Mouse (Mus musculus): Measurements from ENCODE around the gene Srsf10. TPM values are rescaled to one million over a fixed set of nuclear protein-coding genes. Genes with fewer than 3 reads are reported as not detected.

The Srsf10 gene
- total RNA-seq (2021): 10 to 100 TPM; 30.9 to 33.0 TPM
- long read RNA-seq, experiment 1, transcript Srsf10-204 (6 exons, 3,058 nt): major isoform, 8 of 25 reads
- long read RNA-seq, experiment 1, partial matches to known transcripts: 1 of 25 reads
- long read RNA-seq, experiment 1, other reads (novel, unspliced or antisense): 7 of 25 reads
- long read RNA-seq, experiment 2, partial matches to known transcripts: 0 of 12 reads
- long read RNA-seq, experiment 2, other reads (novel, unspliced or antisense): 3 of 12 reads

DNA sequence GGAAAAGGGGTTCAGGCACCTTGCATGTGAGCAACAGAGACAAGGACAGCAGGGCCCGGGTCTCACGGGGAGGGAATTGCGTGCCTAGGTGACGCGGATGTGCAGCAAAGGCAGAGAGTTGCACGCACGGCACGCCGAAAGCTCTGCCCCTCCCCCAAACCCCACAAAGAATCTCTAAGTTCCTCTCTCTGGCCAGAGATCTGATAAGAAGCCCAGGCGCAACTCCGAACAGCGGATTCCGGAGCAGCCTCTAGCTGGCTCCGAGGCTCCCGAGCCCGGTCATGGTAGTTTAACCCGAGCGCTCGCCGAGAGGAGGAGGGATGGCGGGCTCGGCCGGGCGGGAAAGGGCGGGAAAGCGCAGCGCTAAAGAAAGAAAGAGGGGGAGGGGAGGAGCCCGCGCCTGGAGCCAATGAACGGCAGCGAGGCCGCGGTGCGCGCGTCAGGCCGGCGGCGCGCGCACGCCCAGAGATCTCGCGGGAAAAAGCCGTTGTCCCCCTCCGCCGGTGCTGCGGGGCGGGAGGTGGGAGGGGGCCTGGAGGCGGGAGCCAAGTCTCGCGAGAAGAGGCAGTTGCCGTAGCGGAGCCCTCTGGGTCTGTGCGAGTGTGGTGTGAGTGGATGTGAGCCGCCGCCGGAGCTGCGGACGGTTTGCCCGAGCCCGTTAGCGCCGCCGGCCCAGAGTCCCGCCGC is at the start of gene Srsf10:
Gene Srsf10, plus strand, starts transcription at position 212 of the 687 bp plus-strand sequence.
- intact Hi-C loops (cut with DNase I; ENCODE audit: low total_unique reads): no loop called here
- DNase-seq: peak; percentile 97

DNA sequence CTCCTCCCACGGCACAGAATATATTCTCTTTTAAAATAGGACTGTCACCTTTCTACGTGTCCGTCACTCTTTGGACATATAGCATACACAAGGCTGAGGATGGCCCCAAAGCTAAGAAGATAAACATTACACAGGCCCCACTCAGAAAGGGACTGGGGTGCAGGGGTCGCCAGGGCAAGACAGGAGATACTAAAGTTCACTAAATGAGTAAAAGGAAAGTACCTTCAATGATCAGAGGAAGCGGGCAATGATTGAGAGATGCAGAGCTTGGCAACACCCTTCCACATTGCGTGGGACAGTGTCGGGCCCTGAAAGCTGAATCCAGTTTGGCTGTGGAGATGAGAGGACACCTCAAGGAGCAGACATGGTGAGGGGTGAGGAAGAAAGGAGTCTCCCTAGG is 40.7 kb upstream of the Srsf10 start:
- DNase-seq: no peak
- intact Hi-C loops (cut with DNase I; ENCODE audit: low total_unique reads): loop anchor here (5.0 kb wide), 1 partner anchor 67 kb away; no protein-coding TSS in a partner anchor

DNA sequence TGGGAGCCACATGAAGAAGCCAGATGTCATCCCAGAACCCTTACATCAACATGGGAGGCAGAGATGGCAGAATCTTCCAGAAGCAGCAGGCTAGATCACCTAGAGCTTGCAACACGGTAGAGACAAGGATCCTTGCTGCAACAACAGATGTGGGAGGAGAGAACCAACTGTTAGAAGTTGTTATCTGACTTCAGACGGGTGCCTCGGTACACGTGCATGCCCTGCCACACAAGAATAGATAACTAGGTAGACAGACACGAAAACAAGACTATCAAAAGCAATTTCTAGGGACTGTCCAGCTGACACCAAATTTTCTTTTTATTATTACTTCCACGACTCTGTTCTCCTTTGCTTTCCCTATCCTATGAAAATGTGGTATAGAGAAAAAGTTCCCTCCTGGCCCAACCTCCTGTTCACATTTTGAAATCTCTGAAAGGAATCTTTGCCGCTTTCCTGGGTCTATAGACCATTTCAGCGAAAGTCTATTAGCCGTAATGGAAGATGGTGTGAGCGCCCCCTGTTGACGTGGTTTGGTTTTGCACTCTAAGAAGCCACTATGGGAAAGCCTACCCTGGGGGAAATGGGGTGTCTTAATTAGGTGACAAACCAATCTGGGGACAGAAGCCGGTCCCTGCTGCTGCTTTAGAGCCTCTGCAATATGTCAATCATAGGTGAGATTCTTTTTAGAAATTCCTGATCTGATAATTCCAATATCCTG is 38.5 kb upstream of the Srsf10 start:
- intact Hi-C loops (cut with DNase I; ENCODE audit: low total_unique reads): loop anchor here (5.0 kb wide), 1 partner anchor 65 kb away; no protein-coding TSS in a partner anchor
- no peak for DNase-seq

DNA sequence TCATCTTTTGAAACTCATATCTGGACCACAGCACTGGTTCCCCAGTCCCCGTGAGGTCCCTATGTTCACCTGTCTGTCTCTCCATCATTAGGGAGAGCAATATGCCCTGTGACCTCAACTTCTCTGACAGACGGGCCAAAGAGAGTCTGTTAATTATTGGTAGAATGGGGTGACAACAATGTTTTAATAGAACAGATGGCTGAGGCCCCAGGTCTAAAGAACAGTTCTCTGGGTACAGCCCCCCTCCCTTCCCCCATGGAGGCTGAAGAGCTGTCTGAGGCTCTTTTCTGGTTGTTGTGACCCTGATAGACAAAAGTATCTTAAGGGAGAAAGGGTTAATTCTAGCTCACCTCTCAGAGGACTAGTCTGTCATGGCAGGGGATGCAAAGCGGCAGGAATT is 37.2 kb upstream of the Srsf10 start:
- DNase-seq: no peak
- intact Hi-C loops (cut with DNase I; ENCODE audit: low total_unique reads): loop anchor here (5.0 kb wide), 1 partner anchor 64 kb away; no protein-coding TSS in a partner anchor

DNA sequence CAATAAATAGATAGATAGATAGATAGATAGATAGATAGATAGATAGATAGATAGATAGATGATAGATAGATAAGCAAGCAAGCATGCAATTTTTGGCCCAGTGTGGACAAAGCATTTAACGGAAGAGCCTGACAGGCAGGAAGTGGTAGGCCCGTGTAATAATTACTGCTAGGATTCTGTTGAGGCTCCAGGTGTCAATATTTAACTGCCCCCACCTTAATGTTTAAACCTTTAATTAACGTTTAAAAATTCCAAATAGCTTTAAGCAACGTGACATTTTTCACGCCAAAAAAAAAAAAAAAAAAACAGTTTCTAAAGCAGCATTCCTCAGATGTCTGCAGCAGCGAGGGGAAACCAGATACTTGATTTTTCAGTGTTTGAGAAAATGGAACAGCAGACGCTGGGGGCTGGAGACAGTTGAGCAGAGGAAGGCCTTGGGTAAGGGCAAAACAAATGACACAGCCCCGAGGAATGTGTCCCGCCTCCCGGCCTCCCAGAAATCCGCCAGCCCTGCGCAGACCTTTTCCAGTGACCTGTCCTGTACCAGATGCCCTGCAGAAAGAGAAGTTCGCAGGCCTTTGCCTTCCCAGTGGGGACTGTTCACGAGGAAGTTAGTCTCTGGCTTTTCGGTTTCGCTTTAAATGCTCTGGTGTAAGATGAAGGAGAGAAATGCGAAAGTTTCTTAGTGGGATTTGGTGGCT is 35.6 kb upstream of the Srsf10 start:
- intact Hi-C loops (cut with DNase I; ENCODE audit: low total_unique reads): loop anchor here (5.0 kb wide), 1 partner anchor 62 kb away; no protein-coding TSS in a partner anchor
- DNase-seq: peak; percentile 59

DNA sequence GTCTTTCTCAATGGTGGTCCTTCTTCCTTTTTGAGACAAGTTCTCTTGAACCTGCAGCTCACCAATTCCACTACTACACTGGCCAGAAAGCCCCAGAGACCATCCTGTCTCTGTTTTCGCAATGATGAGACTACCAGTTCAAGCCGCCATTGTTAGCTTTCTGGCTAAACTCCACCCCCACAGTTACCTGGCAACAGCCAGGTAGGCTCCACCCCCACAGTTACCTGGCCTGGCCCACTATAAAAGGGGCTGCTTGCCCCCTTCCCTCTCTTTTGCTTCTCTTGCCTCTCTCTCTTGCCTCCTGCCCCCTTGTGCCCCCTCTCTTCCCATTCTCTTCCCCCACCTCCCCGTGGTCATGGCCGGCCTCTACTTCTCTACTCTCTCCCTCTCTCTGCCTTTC is 33.8 kb upstream of the Srsf10 start:
- DNase-seq: no peak
- intact Hi-C loops (cut with DNase I; ENCODE audit: low total_unique reads): no loop called here

DNA sequence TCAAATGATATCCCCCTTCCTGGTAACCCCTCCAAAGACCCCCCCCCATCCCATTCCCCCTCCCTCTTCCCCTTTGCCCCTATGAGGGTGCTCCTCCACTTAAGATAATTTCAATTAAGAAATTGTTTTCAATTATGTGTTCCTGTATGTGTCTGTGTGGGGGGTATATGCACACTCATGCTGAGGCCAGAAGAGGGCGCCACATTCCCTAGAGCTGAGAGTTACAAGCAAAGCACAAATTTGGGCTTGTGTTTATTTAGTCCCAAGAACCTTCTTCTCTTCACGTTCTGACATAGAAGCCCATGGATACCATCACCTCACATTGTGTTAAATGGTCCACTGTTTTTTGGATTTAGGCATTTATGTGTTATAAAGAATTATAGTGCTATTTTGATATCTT is 32.2 kb upstream of the Srsf10 start:
- no peak for DNase-seq
- intact Hi-C loops (cut with DNase I; ENCODE audit: low total_unique reads): no loop called here

DNA sequence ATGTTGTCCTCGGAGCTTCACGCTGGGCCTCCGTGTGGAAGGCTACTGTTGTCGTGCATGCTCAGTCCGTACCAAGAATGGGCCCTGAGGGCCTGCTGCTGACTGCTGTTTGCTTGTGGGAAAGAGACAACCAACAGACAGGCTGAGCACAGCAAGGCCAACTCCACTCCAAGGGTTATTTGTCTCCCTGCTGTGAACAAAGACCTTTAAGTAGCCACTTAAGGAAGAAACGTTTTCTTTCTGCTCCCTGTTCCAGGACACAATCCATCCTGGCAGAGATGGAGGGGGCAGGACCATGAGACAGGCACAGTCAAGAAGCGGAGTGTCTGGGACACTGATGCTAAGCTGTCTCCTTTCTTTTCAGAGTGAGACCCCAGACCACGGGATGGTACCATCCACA is 31.3 kb upstream of the Srsf10 start:
- no peak for DNase-seq
- intact Hi-C loops (cut with DNase I; ENCODE audit: low total_unique reads): no loop called here

DNA sequence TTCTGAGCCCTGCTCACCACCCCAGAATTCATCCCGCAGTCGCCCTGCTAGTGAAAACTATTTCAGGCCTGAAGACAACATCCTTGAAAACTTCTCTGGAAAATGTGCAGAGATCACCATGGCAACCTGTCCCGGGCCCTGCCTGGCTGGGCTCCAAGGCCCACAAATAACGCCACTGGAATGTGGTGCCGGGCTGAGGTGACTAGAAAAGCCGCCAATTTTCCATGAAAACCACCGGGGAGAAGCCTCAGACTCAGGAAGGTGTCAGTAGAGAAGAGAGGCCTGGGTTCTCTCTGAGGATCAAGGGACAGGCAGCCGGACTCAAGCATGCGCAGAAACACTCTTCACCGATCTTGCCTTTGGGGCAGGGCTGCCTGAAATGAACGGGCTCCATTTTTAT is 27.1 kb upstream of the Srsf10 start:
- intact Hi-C loops (cut with DNase I; ENCODE audit: low total_unique reads): no loop called here

DNA sequence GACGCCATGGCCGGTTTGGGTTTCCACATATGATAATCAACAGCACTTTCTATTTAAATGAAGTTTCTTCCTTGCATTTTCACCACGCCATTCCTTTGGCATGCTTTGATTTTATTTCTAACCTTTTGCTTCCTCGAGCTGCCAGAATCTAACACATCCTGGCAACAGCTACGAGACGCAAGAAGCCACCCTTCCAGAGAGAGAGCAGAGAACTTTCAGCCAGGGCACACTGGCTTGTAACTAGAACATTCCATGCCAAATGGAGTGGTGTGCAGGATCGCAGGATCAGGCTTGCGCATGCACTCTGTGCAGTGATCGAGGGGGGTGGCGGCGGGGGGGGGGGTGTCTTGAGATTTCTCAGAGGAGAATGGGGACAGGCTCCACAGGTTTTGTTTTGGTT is 23.5 kb upstream of the Srsf10 start:
- DNase-seq: peak; percentile 36
- intact Hi-C loops (cut with DNase I; ENCODE audit: low total_unique reads): no loop called here

More for the DNA sequence above, 27.1 kb upstream of the Srsf10 start:
- DNase-seq: peak; percentile 70

DNA sequence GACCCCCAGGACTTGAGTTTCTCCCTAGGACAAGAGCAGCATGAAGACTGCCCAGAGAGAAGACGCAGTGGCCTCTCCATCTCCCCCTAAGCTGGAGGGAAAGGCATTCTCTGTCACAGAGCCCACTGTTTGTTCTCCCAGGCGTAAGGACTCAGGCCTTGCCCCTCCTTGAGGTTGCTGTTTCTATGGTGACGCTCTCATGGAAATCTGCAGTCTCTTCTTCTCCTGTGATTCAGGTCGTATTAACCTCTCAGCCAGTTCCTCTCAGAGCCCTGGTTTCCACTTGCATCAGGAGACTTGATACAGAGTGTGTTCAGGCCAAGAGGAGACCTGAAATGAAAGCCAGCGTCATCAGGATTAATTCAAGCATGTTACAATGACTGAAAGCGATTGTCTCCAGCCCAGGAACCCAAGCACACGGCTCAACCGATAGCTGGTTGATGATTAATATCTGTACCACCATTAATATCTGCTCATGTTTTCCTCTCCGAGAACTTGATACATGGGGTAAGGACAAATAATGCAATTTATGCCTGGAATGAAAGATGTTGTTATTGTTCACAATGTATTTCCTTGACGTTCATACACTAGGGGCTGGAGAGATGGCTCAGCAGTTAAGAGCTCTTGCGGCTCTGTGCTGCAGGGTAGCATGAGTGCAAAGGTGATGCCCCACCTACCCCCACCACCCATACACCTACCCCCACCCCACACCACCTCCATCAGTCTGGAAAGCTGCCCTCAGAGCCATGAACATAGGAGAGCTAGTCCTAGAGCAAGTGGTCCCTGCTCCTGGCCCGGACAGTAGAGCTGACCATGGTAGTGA is 22.0 kb upstream of the Srsf10 start:
- no peak for DNase-seq
- intact Hi-C loops (cut with DNase I; ENCODE audit: low total_unique reads): no loop called here

DNA sequence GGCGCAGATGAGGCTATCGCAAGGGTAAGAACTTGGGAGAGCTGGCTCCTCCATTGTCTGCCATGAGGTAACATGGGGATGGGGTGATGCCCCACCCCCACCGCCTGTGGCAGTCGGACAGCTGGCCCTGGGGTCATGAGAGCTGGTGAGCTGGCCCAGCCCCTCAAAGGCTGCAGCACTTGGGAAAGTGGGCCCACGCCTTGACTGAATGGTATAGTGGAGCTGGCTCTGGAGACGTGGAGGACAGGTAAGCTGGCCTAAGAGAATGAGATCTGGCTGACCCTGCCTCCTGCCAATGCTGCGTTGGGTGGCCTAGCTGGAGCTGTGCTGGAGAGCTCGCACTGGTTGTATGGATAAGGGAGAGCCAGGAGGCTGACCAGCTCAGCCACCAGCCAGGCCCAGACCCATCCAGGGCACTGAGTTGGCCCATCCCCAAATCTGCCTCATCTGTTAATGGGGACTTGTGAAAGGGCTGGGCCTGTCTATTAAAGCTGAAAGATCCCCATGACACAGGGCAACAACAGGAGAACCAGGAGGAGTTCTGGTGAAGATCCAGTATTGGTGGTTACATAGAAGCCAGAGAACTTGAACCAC is 21.3 kb upstream of the Srsf10 start:
- DNase-seq: no peak
- intact Hi-C loops (cut with DNase I; ENCODE audit: low total_unique reads): no loop called here

DNA sequence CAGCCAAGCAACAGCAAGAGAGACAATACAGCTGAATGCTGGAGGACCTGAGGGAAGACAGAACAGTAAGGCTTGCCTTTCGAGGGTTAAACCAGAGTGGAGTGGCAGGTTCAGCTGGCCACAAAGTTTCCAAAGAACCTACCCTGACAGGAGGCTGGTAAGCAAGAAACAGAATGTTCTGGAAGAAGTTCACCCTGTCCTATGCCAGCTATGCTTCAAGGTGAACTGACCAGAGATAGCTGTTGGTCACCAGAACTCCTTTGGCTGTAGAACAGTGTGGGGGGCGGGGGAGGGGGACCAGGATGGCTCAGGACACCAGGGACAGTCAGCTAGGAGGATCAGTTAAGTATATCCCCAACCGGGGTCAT is 16.6 kb upstream of the Srsf10 start:
- intact Hi-C loops (cut with DNase I; ENCODE audit: low total_unique reads): no loop called here
- no peak for DNase-seq

DNA sequence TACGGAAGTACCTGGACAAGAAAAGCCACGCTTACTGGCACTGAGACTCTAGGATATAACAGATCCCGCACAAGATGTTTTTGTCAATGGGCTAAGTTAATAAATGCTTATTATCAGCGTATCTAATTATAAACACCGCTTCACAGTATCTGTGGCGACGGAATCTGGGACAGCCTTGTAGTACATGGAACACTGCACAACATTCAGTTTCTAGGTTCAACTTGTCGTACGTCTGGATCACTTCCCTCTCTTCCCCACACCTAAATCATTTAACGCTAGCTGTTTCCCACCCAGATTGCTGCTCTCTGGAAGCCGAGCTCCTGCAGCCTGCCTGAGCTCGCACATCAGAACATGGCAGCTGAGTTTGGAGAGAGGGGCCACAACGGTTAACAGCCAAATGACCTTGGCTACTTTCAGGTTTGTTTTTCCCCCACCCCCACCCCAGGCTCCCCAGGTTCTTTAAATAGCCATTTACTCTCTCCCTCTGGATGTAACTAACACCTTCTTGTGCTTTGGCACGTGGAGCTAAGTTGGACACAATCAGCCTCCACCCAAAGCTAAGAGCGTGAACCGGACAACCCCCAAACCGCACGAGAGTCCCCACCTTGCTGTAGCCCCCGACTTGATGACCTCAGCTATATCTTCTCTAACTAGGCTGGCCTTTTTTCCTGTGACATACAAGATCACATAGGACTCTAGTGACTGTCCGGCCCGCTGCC is 16.1 kb upstream of the Srsf10 start:
- DNase-seq: no peak
- intact Hi-C loops (cut with DNase I; ENCODE audit: low total_unique reads): no loop called here

DNA sequence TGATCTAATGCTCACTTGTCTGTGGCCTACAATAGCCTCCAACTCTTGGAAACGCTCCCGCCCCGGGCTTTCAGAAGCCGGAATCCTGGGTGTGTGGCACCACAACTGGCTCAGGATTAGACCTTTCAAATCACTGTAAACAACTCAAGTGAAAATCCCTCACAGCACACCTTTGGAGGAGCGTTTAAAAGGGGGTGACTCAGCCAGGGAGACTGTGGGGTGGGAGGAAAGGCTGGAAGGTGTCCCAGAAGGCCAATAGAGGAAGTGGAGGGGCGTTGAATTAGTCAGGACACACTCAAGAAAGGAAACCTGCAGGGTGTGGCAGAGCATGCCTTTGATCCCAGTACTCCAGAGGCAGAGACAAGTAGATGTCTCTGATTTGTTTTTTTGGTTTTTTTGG is 11.1 kb upstream of the Srsf10 start:
- intact Hi-C loops (cut with DNase I; ENCODE audit: low total_unique reads): no loop called here
- no peak for DNase-seq

DNA sequence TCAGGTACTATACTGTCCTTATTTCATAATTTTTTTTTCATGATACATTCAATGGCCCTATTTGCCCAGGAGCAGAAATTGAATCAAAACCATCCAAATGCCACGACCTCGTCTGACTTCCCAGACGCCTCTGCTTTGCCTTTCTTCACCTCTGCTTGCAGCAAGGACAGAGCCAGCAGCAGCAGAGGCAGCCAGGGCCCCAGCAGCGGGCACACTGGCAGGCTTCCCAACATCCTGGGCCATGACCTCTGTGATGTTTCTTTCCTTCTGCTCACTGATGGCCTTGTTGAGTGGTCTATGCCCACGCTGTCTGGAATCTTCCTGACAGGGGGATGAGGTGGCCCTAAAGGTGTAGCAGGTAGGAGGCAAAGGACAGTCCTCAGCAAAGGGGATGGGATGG is 8.0 kb upstream of the Srsf10 start:
- intact Hi-C loops (cut with DNase I; ENCODE audit: low total_unique reads): no loop called here
- peak; percentile 33 for DNase-seq

DNA sequence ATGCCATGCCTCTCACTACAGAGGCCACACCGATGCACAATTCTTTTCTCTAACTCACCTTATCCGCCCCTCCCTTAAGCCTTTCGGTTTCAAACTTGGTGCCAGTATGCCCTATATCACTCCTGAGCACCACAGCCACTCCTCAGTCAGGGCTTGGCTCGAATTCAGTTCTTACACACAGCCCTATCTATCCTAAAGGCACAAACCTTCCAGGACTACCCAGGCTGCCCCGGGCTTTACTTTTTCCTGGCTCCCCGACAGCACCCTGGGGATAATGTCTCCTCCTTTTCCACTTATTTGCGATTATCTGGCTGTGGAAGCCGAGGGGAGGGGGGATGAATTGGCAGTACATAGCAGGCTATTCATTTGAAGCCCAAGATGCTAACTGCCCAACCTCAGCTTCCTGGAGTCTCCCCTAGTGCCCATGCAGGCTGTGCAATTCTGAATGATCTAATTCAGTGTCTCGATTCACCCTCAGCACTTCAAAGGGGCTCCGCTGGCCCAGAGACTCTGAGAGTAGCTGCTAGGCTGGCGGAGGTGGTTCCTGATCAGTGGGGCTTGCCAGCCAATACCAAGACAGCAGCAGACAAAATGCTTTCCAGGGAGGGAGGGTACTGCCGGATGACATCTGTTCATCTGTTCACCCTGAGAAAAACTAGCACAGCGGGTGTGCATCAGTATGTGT is 5.0 kb upstream of the Srsf10 start:
- no peak for DNase-seq
- intact Hi-C loops (cut with DNase I; ENCODE audit: low total_unique reads): no loop called here

DNA sequence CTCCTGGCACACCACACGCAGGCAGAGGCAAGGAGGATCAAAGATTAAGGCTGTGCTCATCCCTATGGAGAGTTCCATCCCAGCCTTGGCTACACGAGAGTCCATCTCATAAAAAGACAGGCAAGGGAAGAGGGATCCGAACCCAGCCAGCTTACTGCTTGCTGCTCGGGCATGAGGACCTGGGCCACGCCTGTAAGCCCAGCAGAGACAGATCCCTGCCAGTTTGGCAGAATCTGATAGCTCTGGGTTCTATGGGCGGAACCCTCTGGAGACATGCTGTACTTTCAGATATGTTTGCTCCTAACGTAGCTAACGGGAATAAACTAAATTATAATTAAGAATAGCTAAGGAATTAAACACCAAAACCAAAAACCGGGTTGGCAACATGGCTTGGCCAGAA is 3.6 kb upstream of the Srsf10 start:
- intact Hi-C loops (cut with DNase I; ENCODE audit: low total_unique reads): no loop called here
- DNase-seq: no peak
